In genomic region chr6:51178799-51179398, GRCm38 (mm10) we compare ENCODE assay signal across 8 mouse cellular contexts.
DNase-seq lines count a peak whose midpoint lies in the region; ATAC-seq and TF ChIP-seq lines count a peak whose summit lies in the region.
"Had no signal": no experiment of that assay in that cellular context is flagged by ENCODE, and none has a peak within 500 bp of the region (broad histone marks: within the 10 kb centered on the region; RNA-seq: fewer than 3 reads in every experiment).

No protein-coding gene starts in this region.

- TF ChIP-seq CTCF in kidney, postnatal 0 days (IDR thresholded peaks at IDR 0.05; ENCODE audit: low read depth): no peak
- no peak for TF ChIP-seq CTCF in MEL (IDR thresholded peaks at IDR 0.05 in 2 of 3, conservative IDR thresholded peaks at IDR 0.05 in 1 of 3; ENCODE audit: control insufficient read depth in 1 of 3, insufficient read depth in 1 of 3, low read depth in 2 of 3, low read length in 3 of 3, poor library complexity in 1 of 3, severe bottlenecking in 1 of 3)
- TF ChIP-seq CTCF in liver, embryonic 14.5 days (IDR thresholded peaks at IDR 0.05; ENCODE audit: low read depth): no peak

- H3K9me3 ChIP-seq in kidney, postnatal 0 days (replicated peaks; ENCODE audit: low read length): no peaks in the 10 kb centered on the region
- no peaks in the 10 kb centered on the region for H3K9me3 ChIP-seq in MEL (replicated peaks; ENCODE audit: insufficient read depth, low read length)
- H3K9me3 ChIP-seq in forebrain, embryonic 14.5 days (replicated peaks; ENCODE audit: control insufficient read depth, low read length): no peaks in the 10 kb centered on the region
- H3K9me3 ChIP-seq in liver, embryonic 14.5 days (ENCODE audit: control insufficient read depth, low read length): no peaks in the 10 kb centered on the region

- peak; percentile 66 for DNase-seq in kidney, postnatal 0 days (ENCODE audit: low spot score)
- DNase-seq in kidney, postnatal 36 days: no peak
- DNase-seq in MEL (ENCODE audit: low read depth, low spot score) (no peak), adipocyte (ENCODE audit: low spot score) (no peak)
- no peak for DNase-seq in forebrain, embryonic 14.5 days (ENCODE audit: low spot score)
- DNase-seq in liver, embryonic 14.5 days (ENCODE audit: low read depth in 3 of 3, low spot score in 3 of 3): no peak
- DNase-seq in spleen, postnatal 14 days (ENCODE audit: low spot score in 2 of 2): no peak

- H3K27me3 ChIP-seq in kidney, postnatal 0 days (ENCODE audit: insufficient read depth, low read length): peaks cover 31% of the 10 kb centered on the region
- H3K27me3 ChIP-seq in MEL (ENCODE audit: control insufficient read depth in 1 of 2, insufficient read depth in 2 of 2, low read length in 2 of 2): peaks cover 2 to 13% of the 10 kb centered on the region in 2 experiments; a peak in 2 of 4 replicates
- peaks cover 76% of the 10 kb centered on the region for H3K27me3 ChIP-seq in forebrain, embryonic 14.5 days (replicated peaks; ENCODE audit: control insufficient read depth, insufficient read depth, low read length)
- peaks cover 87% of the 10 kb centered on the region for H3K27me3 ChIP-seq in liver, embryonic 14.5 days (ENCODE audit: control insufficient read depth, insufficient read depth, low read length)

- no peak overlapping the region for H3K27ac ChIP-seq in kidney, postnatal 0 days
- no peak overlapping the region for H3K27ac ChIP-seq in MEL (ENCODE audit: control insufficient read depth, low read depth, low read length)
- H3K27ac ChIP-seq in forebrain, embryonic 14.5 days (ENCODE audit: low read depth, low read length): no peak overlapping the region
- H3K27ac ChIP-seq in liver, embryonic 14.5 days: no peak overlapping the region
- H3K27ac ChIP-seq: layer of hippocampus, adult 2 months had no signal

- H3K4me1 ChIP-seq in kidney, postnatal 0 days (replicated peaks; ENCODE audit: insufficient read depth, low read length): peaks cover 9% of the 10 kb centered on the region
- H3K4me1 ChIP-seq in MEL (ENCODE audit: control insufficient read depth in 1 of 2, insufficient read depth in 2 of 2, low read length in 2 of 2): no peaks in the 10 kb centered on the region; a peak in 1 of 4 replicates
- H3K4me1 ChIP-seq in forebrain, embryonic 14.5 days (ENCODE audit: control insufficient read depth, insufficient read depth, low read length): no peaks in the 10 kb centered on the region
- H3K4me1 ChIP-seq in liver, embryonic 14.5 days (replicated peaks; ENCODE audit: control insufficient read depth in 2 of 2, insufficient read depth in 2 of 2, low read length in 1 of 2): peaks cover 0 to 3% of the 10 kb centered on the region in 2 experiments; a peak in 3 of 4 replicates

- ATAC-seq in kidney, postnatal 0 days (replicated peaks; ENCODE audit: low FRiP score, low read depth): no peak
- peak; percentile 11; the same call in 1 of the 2 replicates for ATAC-seq in forebrain, embryonic 14.5 days
- ATAC-seq in liver, embryonic 14.5 days (ENCODE audit: insufficient read depth): no peak

- 2% methylated on average over 17 of the region's 17 CpGs for WGBS in kidney, postnatal 0 days
- 2% methylated on average over 17 of the region's 17 CpGs for WGBS in forebrain, embryonic 14.5 days
- 3% methylated on average over 17 of the region's 17 CpGs for WGBS in liver, embryonic 14.5 days (ENCODE audit: insufficient replicate concordance)

- no peak overlapping the region for H3K9ac ChIP-seq in kidney, postnatal 0 days (ENCODE audit: low read depth, low read length)
- no peak overlapping the region for H3K9ac ChIP-seq in MEL (ENCODE audit: control insufficient read depth, low read depth, low read length, poor library complexity, severe bottlenecking)
- H3K9ac ChIP-seq in forebrain, embryonic 14.5 days (ENCODE audit: low read length): no peak overlapping the region
- no peak overlapping the region for H3K9ac ChIP-seq in liver, embryonic 14.5 days (replicated peaks)

- H3K79me2 ChIP-seq in MEL (ENCODE audit: control insufficient read depth, insufficient read depth, low read length, poor library complexity): no peaks in the 10 kb centered on the region

- TF ChIP-seq EP300 in MEL (IDR thresholded peaks at IDR 0.05; ENCODE audit: low read depth in 1 of 2, low read length in 2 of 2): no peak
- no peak for TF ChIP-seq EP300 in liver, embryonic 14.5 days (IDR thresholded peaks at IDR 0.05; ENCODE audit: low read depth)

- no peak overlapping the region for H3K4me2 ChIP-seq in kidney, postnatal 0 days (ENCODE audit: low read length)
- peak overlapping the region; percentile 5; the same call in 1 of the 2 replicates for H3K4me2 ChIP-seq in forebrain, embryonic 14.5 days (ENCODE audit: low read length)
- H3K4me2 ChIP-seq in liver, embryonic 14.5 days (ENCODE audit: low read depth): peak overlapping the region; percentile 87

- H3K4me3 ChIP-seq in kidney, postnatal 0 days (replicated peaks; ENCODE audit: low read depth, low read length): no peak overlapping the region
- peak overlapping the region in 1 of 2 experiments; percentile 82; a peak in 2 of 4 replicates for H3K4me3 ChIP-seq in MEL (ENCODE audit: control insufficient read depth in 1 of 2, insufficient read depth in 1 of 2, low read depth in 2 of 2, low read length in 2 of 2)
- no peak overlapping the region for H3K4me3 ChIP-seq in forebrain, embryonic 14.5 days (ENCODE audit: low read depth, low read length)
- H3K4me3 ChIP-seq in liver, embryonic 14.5 days (ENCODE audit: insufficient read depth in 1 of 2, low read depth in 2 of 2, low read length in 2 of 2): peak overlapping the region in 1 of 2 experiments; percentile 29; a peak in 2 of 4 replicates
- H3K4me3 ChIP-seq: layer of hippocampus, adult 2 months had no signal

- TF ChIP-seq RAD21 in MEL (IDR thresholded peaks at IDR 0.05; ENCODE audit: low read depth, low read length): no peak

- TF ChIP-seq POLR2A in MEL (IDR thresholded peaks at IDR 0.05; ENCODE audit: control insufficient read depth in 1 of 2, insufficient read depth in 1 of 2, low read depth in 1 of 2, low read length in 2 of 2, poor library complexity in 1 of 2): no peak

- H3K36me3 ChIP-seq in kidney, postnatal 0 days (ENCODE audit: insufficient read depth, low read length): no peaks in the 10 kb centered on the region
- peaks cover 0 to 5% of the 10 kb centered on the region in 2 experiments; a peak in 2 of 4 replicates for H3K36me3 ChIP-seq in MEL (ENCODE audit: control insufficient read depth in 1 of 2, insufficient read depth in 2 of 2, low read length in 2 of 2)
- H3K36me3 ChIP-seq in forebrain, embryonic 14.5 days (ENCODE audit: control insufficient read depth, insufficient read depth, low read length): no peaks in the 10 kb centered on the region
- H3K36me3 ChIP-seq in liver, embryonic 14.5 days (replicated peaks; ENCODE audit: control insufficient read depth, insufficient read depth, low read depth): no peaks in the 10 kb centered on the region

TF ChIP-seq in MEL, 35 proteins besides CTCF, POLR2A, EP300 and RAD21:
- TF ChIP-seq MYB (IDR thresholded peaks at IDR 0.05; ENCODE audit: low read depth, low read length): no peak
- 0 out of 2 replicates have a peak, but pooled peaks have one; percentile 27 for TF ChIP-seq SIN3A (IDR thresholded peaks at IDR 0.05; ENCODE audit: low read length)
- TF ChIP-seq GATA1 (IDR thresholded peaks at IDR 0.05; ENCODE audit: low read depth, low read length): no peak
- no peak for TF ChIP-seq USF2 (IDR thresholded peaks at IDR 0.05; ENCODE audit: borderline replicate concordance in 1 of 2, insufficient read depth in 1 of 2, low read depth in 1 of 2, low read length in 2 of 2)
- TF ChIP-seq TCF12 (IDR thresholded peaks at IDR 0.05; ENCODE audit: low read depth, low read length): no peak
- TF ChIP-seq JUND (IDR thresholded peaks at IDR 0.05; ENCODE audit: low read depth, low read length): no peak
- peak; percentile 60 for TF ChIP-seq ZNF384 (IDR thresholded peaks at IDR 0.05; ENCODE audit: low read depth, low read length)
- no peak for TF ChIP-seq ZMIZ1 (IDR thresholded peaks at IDR 0.05; ENCODE audit: low read depth, low read length)
- TF ChIP-seq MAFK (IDR thresholded peaks at IDR 0.05; ENCODE audit: borderline replicate concordance, low read depth, low read length): no peak
